Comparison of ENCODE assay signal across 7 mouse cellular contexts in genomic region chr7:75910035-75910651, GRCm38 (mm10).
A peak's percentile ranks its signal among the peaks of the same experiment; 100 is the strongest.
DNase-seq lines count a peak whose midpoint lies in the region; ATAC-seq lines count a peak whose summit lies in the region.

No protein-coding gene starts in this region.

- H3K27ac ChIP-seq in intestine, embryonic 15.5 days = no peak overlapping the region

- 0 out of 2 replicates have a peak, but pooled peaks cover 4% of the 10 kb centered on the region for H3K4me1 ChIP-seq in intestine, embryonic 15.5 days (replicated peaks)

- no peaks in the 10 kb centered on the region for H3K9me3 ChIP-seq in intestine, embryonic 15.5 days

- DNase-seq in adipocyte (ENCODE audit: low spot score) = peak; percentile 70
- peak; percentile 54 to 65 for DNase-seq in cerebellum, postnatal 25 days
- DNase-seq in gastrocnemius, postnatal 10 days = peak; percentile 13
- DNase-seq in left cerebral cortex, postnatal 14 days (ENCODE audit: low spot score in 2 of 2) = peak; percentile 73 to 80
- peak; percentile 26 to 36 for DNase-seq in right cerebral cortex, postnatal 36 days (ENCODE audit: low spot score in 2 of 2)

- 0 out of 2 replicates have a peak, but pooled peaks cover 3% of the 10 kb centered on the region for H3K27me3 ChIP-seq in intestine, embryonic 15.5 days (replicated peaks)

- 5% methylated on average over 11 of the region's 11 CpGs for WGBS in intestine, embryonic 15.5 days

- peak; percentile 81 for ATAC-seq in intestine, embryonic 15.5 days
- peak; percentile 73 for ATAC-seq in megakaryocyte-erythroid progenitor cell, adult 5-6 weeks (replicated peaks; ENCODE audit: low FRiP score, low TSS enrichment, poor library complexity, severe bottlenecking)

- no peak overlapping the region for H3K9ac ChIP-seq in intestine, embryonic 15.5 days

- no peaks in the 10 kb centered on the region for H3K36me3 ChIP-seq in intestine, embryonic 15.5 days

- intact Hi-C loops in left cerebral cortex, postnatal 14 days (cut with DNase I) = no loop called here

- H3K4me2 ChIP-seq in intestine, embryonic 15.5 days (replicated peaks) = peak overlapping the region; percentile 52

- H3K4me3 ChIP-seq in intestine, embryonic 15.5 days (replicated peaks) = peak overlapping the region; percentile 29

Comparison
In these comparisons a context has a peak if more than half of its experiments do, and no peak if none do; other contexts are left out.
1. DNase-seq: peak in every context shown above with its lines; median percentile 76 in left cerebral cortex, postnatal 14 days; 70 in adipocyte; 60 in cerebellum, postnatal 25 days; 31 in right cerebral cortex, postnatal 36 days; 13 in gastrocnemius, postnatal 10 days.